Mouse (Mus musculus) CH12.LX (cell line): ENCODE results near the gene Zfp93. TPM values are rescaled to one million over a fixed set of nuclear protein-coding genes. Genes with fewer than 3 reads are reported as not detected.

Experiments used
- DNase-seq: peaks from one replicate; pipeline ENCODE4 v3.0.0-alpha.2; 2013; ENCODE audit errors: extremely low read depth
- H3K27ac ChIP-seq: 2 replicates; pipeline ENCODE4 v1.5.1; 2012; ENCODE audit warnings: low read depth, mild to moderate bottlenecking, control low read depth, moderate library complexity; ENCODE audit not compliant: insufficient read depth
- H3K27me3 ChIP-seq: replicated peaks from 2 replicates; pipeline ENCODE3; 2012; ENCODE audit warnings: inconsistent platforms
- H3K36me3 ChIP-seq, 2 experiments: replicated peaks in 1 of 2; 2 replicates each; pipeline versions ENCODE3 to v1.6.1; 2012; ENCODE audit warnings: inconsistent platforms in 1 of 2, low read length in 1 of 2, mild to moderate bottlenecking in 1 of 2, mixed read lengths in 1 of 2, moderate library complexity in 1 of 2; ENCODE audit not compliant: control insufficient read depth in 1 of 2, insufficient read depth in 1 of 2
- H3K4me1 ChIP-seq, 2 experiments: 2 replicates each; pipeline ENCODE4 v1.6.1; 2012; ENCODE audit warnings: inconsistent platforms in 1 of 2, moderate library complexity in 1 of 2; ENCODE audit not compliant: insufficient read depth in 2 of 2, control insufficient read depth in 1 of 2
- H3K4me2 ChIP-seq: 2 replicates; pipeline ENCODE4 v1.6.1; 2012; ENCODE audit warnings: low read depth, mild to moderate bottlenecking, control low read depth; ENCODE audit not compliant: poor library complexity, insufficient read depth, severe bottlenecking
- H3K4me3 ChIP-seq, 3 experiments: fragments of 150-350 bp in 1 of 3; sonication (generic) in 1 of 3; replicated peaks in 1 of 3; 2 replicates each; pipeline versions ENCODE3 to v1.5.1; 2011 to 2012; ENCODE audit warnings: low read depth in 2 of 3, low read length in 2 of 3, mild to moderate bottlenecking in 2 of 3, moderate library complexity in 2 of 3, control low read depth in 1 of 3, improper control_type of control experiment in 1 of 3, inconsistent platforms in 1 of 3, mixed read lengths in 1 of 3; ENCODE audit not compliant: poor library complexity in 1 of 3
- H3K79me2 ChIP-seq: replicated peaks from 2 replicates; pipeline ENCODE4 v1.6.1; 2012; ENCODE audit warnings: mild to moderate bottlenecking, moderate library complexity; ENCODE audit not compliant: control insufficient read depth, poor library complexity, insufficient read depth, severe bottlenecking; ENCODE audit errors: extremely low read depth
- H3K9ac ChIP-seq: 2 replicates; pipeline ENCODE4 v1.6.1; 2012; ENCODE audit warnings: low read depth, mild to moderate bottlenecking, control low read depth, moderate library complexity; ENCODE audit not compliant: insufficient read depth
- H3K9me3 ChIP-seq: replicated peaks from 2 replicates; pipeline ENCODE3; 2012; ENCODE audit warnings: low read length, inconsistent platforms, mixed read lengths
- BHLHE40 ChIP-seq: IDR thresholded peaks from 2 replicates; pipeline ENCODE4 v1.6.1; 2011; ENCODE audit warnings: mild to moderate bottlenecking, low read depth, low read length, improper control_type of control experiment
- CTCF ChIP-seq, 2 experiments: IDR thresholded peaks in 1 of 2; conservative IDR thresholded peaks in 1 of 2; 2 replicates each; pipeline ENCODE4 v1.5.1; 2011 to 2012; ENCODE audit warnings: low read depth in 2 of 2, low read length in 2 of 2, improper control_type of control experiment in 1 of 2, inconsistent platforms in 1 of 2, mild to moderate bottlenecking in 1 of 2, moderate library complexity in 1 of 2
- E2F4 ChIP-seq: IDR thresholded peaks from 2 replicates; pipeline ENCODE4 v1.6.1; 2011; ENCODE audit warnings: low read depth, low read length, improper control_type of control experiment; ENCODE audit not compliant: insufficient replicate concordance
- EP300 ChIP-seq: IDR thresholded peaks from 2 replicates; pipeline ENCODE4 v1.6.1; 2011; ENCODE audit warnings: low read length, improper control_type of control experiment
- ETS1 ChIP-seq: conservative IDR thresholded peaks from 2 replicates; pipeline ENCODE4 v1.6.1; 2012; ENCODE audit warnings: low read depth, mild to moderate bottlenecking, inconsistent platforms, low read length, improper control_type of control experiment, moderate library complexity
- GABPA ChIP-seq: IDR thresholded peaks from 2 replicates; pipeline ENCODE4 v1.6.1; 2012; ENCODE audit warnings: low read depth, low read length, improper control_type of control experiment, inconsistent platforms; ENCODE audit not compliant: insufficient replicate concordance
- HCFC1 ChIP-seq: IDR thresholded peaks from 2 replicates; pipeline ENCODE4 v1.6.1; 2012; ENCODE audit warnings: low read depth, mild to moderate bottlenecking, inconsistent platforms, low read length, improper control_type of control experiment
- JUN ChIP-seq: IDR thresholded peaks from 2 replicates; pipeline ENCODE4 v1.6.1; 2011; ENCODE audit warnings: low read depth, mild to moderate bottlenecking, low read length, improper control_type of control experiment, moderate library complexity; ENCODE audit not compliant: insufficient read depth
- MAZ ChIP-seq: IDR thresholded peaks from 2 replicates; pipeline ENCODE4 v1.6.1; 2012; ENCODE audit warnings: low read depth, mild to moderate bottlenecking, inconsistent platforms, low read length, improper control_type of control experiment, moderate library complexity
- MEF2A ChIP-seq: IDR thresholded peaks from 2 replicates; pipeline ENCODE4 v1.6.1; 2014; ENCODE audit warnings: low read depth, mild to moderate bottlenecking, inconsistent platforms, low read length, improper control_type of control experiment, borderline replicate concordance
- MXI1 ChIP-seq: IDR thresholded peaks from 2 replicates; pipeline ENCODE4 v1.6.1; 2011; ENCODE audit warnings: mild to moderate bottlenecking, low read depth, low read length, improper control_type of control experiment
- MYC ChIP-seq: IDR thresholded peaks from 2 replicates; pipeline ENCODE4 v1.6.1; 2011; ENCODE audit warnings: low read depth, mild to moderate bottlenecking, improper control_type of control experiment, low read length
- PAX5 ChIP-seq: IDR thresholded peaks from 2 replicates; pipeline ENCODE4 v1.6.1; 2012; ENCODE audit warnings: low read length, inconsistent platforms, mixed read lengths
- POLR2AphosphoS2 ChIP-seq: IDR thresholded peaks from 2 replicates; pipeline ENCODE4 v1.6.1; 2011; ENCODE audit warnings: low read depth, low read length, improper control_type of control experiment
- RAD21 ChIP-seq: IDR thresholded peaks from 2 replicates; pipeline ENCODE4 v1.6.1; 2011; ENCODE audit warnings: low read depth, mild to moderate bottlenecking, low read length, improper control_type of control experiment, moderate library complexity
- RCOR1 ChIP-seq: conservative IDR thresholded peaks from 2 replicates; pipeline ENCODE4 v1.6.1; 2012; ENCODE audit warnings: low read depth, mild to moderate bottlenecking, inconsistent platforms, low read length, improper control_type of control experiment
- TCF12 ChIP-seq: IDR thresholded peaks from 2 replicates; pipeline ENCODE4 v1.6.1; 2014; ENCODE audit warnings: low read depth, mild to moderate bottlenecking, inconsistent platforms, low read length, improper control_type of control experiment
- UBTF ChIP-seq: IDR thresholded peaks from 2 replicates; pipeline ENCODE4 v1.6.1; 2012; ENCODE audit warnings: low read depth, mild to moderate bottlenecking, inconsistent platforms, low read length, improper control_type of control experiment, moderate library complexity
- USF1 ChIP-seq: IDR thresholded peaks from 2 replicates; pipeline ENCODE4 v1.6.1; 2014; ENCODE audit warnings: low read depth, mild to moderate bottlenecking, inconsistent platforms, low read length, improper control_type of control experiment
- USF2 ChIP-seq: conservative IDR thresholded peaks from 2 replicates; pipeline ENCODE4 v1.6.1; 2011; ENCODE audit warnings: low read depth, low read length, improper control_type of control experiment
- dilution Hi-C: fragments of 300-500 bp; cut with MboI; formaldehyde crosslinking; loops from 2 replicates; pipeline ENCODE4 v1.14.3; 2020; ENCODE audit warnings: low sequenced_read_pairs; ENCODE audit not compliant: extremely low pct_unique_long_range_greater_than_20kb, extremely low pct_ligation_motif_present
- in situ Hi-C: fragments of 300-500 bp; cut with MboI; formaldehyde crosslinking; loops from 3 replicates; pipeline ENCODE4 v1.14.3; 2019; ENCODE audit warnings: low sequenced_read_pairs, low pct_ligation_motif_present, low pct_unique_long_range_greater_than_20kb, mixed read lengths
- polyA plus RNA-seq: library from polyadenylated mRNA; unstranded; fragments of >175 nt; gene quantifications from 2 replicates; pipeline ENCODE4 v1.2.1, GENCODE M21; 2012; ENCODE audit warnings: low read depth; ENCODE audit not compliant: insufficient read length
- total RNA-seq, 2 experiments: library from RNA; depleted of rRNA; stranded (reverse); fragments of 300-350 nt in 1 of 2; fragments of >200 nt in 1 of 2; gene quantifications; 2 replicates each; pipeline ENCODE4 v1.2.3; 2012 to 2014

Zfp93 gene
- total and polyA plus RNA-seq, 3 experiments = 0.11 to 0.30 (median 0.21) TPM

DNA sequence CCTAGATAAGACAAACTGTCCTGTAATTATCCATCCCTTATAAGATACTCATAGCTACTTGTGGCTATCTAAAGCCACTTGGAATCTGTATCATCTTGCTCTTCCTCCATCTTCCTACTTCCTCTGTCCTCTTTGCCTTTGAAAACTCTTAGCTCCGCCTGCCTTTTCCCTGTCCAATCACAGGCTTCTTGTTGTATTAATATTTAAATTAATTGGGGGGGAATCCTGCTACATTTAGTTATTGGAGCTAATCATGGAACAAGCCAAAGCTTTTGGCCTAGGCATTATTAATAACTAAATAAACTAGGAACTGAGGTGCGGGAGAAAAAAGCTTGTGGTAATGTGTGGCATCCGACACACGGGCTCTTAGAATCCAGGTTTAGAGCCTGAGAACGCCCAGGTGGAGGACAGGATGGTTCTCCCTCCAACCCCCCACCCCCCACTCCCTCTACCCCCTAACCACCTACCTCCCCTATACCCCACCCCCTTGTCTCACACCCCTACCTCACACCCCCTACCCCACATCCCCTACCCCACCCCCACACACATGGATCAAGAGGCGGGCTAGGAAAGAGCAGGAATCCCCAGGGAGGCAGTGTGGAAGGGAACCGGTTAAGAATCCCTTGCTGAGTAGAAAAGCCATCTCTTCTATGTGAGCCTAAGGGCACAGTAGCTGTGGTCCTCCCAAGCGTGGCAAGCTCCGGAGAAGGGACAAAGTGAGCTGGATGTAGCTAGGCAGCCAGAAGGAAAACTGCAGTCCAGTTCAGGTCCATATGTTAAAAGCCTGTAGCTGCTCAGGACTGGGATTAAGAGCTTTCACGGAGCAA lies 10.0 kb downstream of the Zfp93 start:
- Histone ChIP-seq H3K79me2 (no peaks in the 10 kb centered on the region), H3K36me3 (no peaks in the 10 kb centered on the region), H3K9me3 (no peaks in the 10 kb centered on the region), H3K27me3 (peaks cover 8% of the 10 kb centered on the region), H3K9ac (no peak overlapping the region), H3K27ac (no peak overlapping the region), H3K4me3 (no peak overlapping the region)
- DNase-seq = no peak
- dilution Hi-C loops = no loop called here
- TF ChIP-seq POLR2AphosphoS2 = no peak
- TF ChIP-seq MEF2A = no peak
- no peak for TF ChIP-seq CTCF (conservative IDR thresholded peaks at IDR 0.05 in 1 of 2, IDR thresholded peaks at IDR 0.05 in 1 of 2; ENCODE audit: low read depth in 2 of 2, low read length in 2 of 2)
- TF ChIP-seq JUN = no peak
- TF ChIP-seq MXI1 = no peak
- no peak for TF ChIP-seq USF1
- TF ChIP-seq RCOR1 = no peak
- TF ChIP-seq TCF12 = no peak
- TF ChIP-seq USF2 = no peak
- TF ChIP-seq ETS1 = no peak
- TF ChIP-seq UBTF = no peak
- TF ChIP-seq HCFC1 = no peak
- TF ChIP-seq, all 38 proteins: peak for 0
- no peaks in the 10 kb centered on the region for H3K4me1 ChIP-seq
- H3K4me2 ChIP-seq = no peak overlapping the region
- in situ Hi-C loops = no loop called here

DNA sequence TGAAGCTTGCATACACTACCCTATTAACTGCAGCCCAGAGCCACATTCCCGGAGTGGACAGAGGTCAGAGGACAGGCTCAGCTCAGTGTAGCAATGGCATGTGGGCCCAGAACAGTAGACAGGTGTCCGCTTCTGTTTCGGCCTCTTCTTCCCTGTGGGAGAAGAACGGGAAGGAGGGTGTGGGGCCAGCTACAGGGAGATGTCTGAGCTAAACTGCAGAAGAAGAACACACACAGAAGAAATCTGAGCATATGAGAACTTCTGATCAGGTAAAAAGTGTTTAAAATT lies 10.6 kb downstream of the Zfp93 start:
- in situ Hi-C loops = no loop called here
- H3K4me2 ChIP-seq = no peak overlapping the region
- H3K27ac ChIP-seq = no peak overlapping the region
- H3K9ac ChIP-seq = no peak overlapping the region
- no peak for DNase-seq
- no peaks in the 10 kb centered on the region for H3K9me3 ChIP-seq
- no peaks in the 10 kb centered on the region for H3K4me1 ChIP-seq
- H3K79me2 ChIP-seq = no peaks in the 10 kb centered on the region
- no peaks in the 10 kb centered on the region for H3K36me3 ChIP-seq
- dilution Hi-C loops = no loop called here
- H3K4me3 ChIP-seq = no peak overlapping the region
- H3K27me3 ChIP-seq = peaks cover 8% of the 10 kb centered on the region
- TF ChIP-seq PAX5 (no peak), RAD21 (no peak), GABPA (no peak), MYC (no peak), E2F4 (no peak), MAZ (no peak), MXI1 (no peak), BHLHE40 (no peak), EP300 (no peak)
